Mouse (Mus musculus): Measurements from ENCODE around the gene Cacna1c. TPM values are rescaled to one million over a fixed set of nuclear protein-coding genes. Genes with fewer than 3 reads are reported as not detected.

Cacna1c gene
- polyA plus RNA-seq, 1 experiment = 1.0 TPM

DNA sequence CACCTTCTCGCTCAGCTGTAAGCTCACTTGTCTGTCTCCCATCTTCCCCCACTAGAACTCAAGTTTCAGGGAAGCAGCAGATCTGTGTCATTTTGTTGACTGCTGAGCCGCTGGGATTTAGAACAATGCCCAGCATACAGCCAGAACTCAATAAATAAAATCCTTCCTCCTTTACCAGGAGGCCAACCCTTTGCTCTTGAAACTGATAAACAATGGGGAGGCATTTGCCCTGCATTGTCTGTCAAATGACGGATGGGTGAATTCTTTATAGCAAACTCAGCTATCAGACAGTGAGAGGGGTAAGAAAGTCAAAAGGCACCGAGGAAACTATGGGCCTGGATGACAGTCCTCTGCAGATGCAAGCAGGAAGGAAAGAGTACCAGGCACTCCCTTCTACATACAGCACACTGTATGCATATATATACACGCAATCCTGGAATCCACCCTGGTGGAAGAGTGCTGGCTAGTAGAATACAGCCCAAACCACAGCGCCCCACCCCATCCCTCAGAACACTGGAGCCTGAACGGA is 187.5 kb downstream of the Cacna1c start:
- Histone ChIP-seq H3K4me3 (ENCODE audit: low read depth, low read length) (no peak overlapping the region), H3K9ac (ENCODE audit: low read depth, poor library complexity, severe bottlenecking) (no peak overlapping the region), H3K9me3 (replicated peaks; ENCODE audit: control insufficient read depth, insufficient read depth, low read length, poor library complexity, severe bottlenecking) (no peaks in the 10 kb centered on the region), H3K27me3 (ENCODE audit: control insufficient read depth, insufficient read depth, low read length, poor library complexity, severe bottlenecking) (no peaks in the 10 kb centered on the region), H3K27ac (ENCODE audit: insufficient read depth, low read length) (no peak overlapping the region), H3K36me3 (ENCODE audit: control insufficient read depth, insufficient read depth, low read length, poor library complexity, severe bottlenecking) (no peaks in the 10 kb centered on the region), H3K4me1 (ENCODE audit: control insufficient read depth, insufficient read depth, low read length) (no peaks in the 10 kb centered on the region)
- no peak for TF ChIP-seq POLR2A (IDR thresholded peaks at IDR 0.05; ENCODE audit: insufficient read depth, low read length)
- no peak for TF ChIP-seq CTCF (IDR thresholded peaks at IDR 0.05; ENCODE audit: low read depth, low read length)
- no peak for TF ChIP-seq EP300 (IDR thresholded peaks at IDR 0.05; ENCODE audit: insufficient read depth, low read depth, low read length)

DNA sequence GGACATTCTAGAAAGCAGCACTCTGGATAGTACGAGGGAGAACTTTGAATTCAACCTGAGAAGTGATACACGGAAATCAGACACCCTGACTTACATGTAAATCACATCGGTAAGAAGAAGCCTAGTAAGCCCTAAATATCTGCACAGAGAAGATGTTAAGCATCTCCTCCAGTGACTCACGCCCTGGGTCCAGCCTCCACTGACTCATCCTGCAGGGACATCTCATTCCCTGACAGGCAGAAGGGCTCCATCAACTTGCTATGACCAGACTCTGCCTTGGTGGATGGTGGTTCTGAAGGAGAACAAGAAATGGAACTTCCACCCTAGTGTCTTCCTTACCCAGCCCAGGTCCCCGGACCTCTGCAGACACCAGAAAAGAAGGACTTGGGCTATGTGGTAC is 191.6 kb downstream of the Cacna1c start:
- Histone ChIP-seq H3K4me3 (ENCODE audit: low read depth, low read length) (no peak overlapping the region), H3K9me3 (replicated peaks; ENCODE audit: control insufficient read depth, insufficient read depth, low read length, poor library complexity, severe bottlenecking) (no peaks in the 10 kb centered on the region), H3K27ac (ENCODE audit: insufficient read depth, low read length) (no peak overlapping the region), H3K27me3 (ENCODE audit: control insufficient read depth, insufficient read depth, low read length, poor library complexity, severe bottlenecking) (no peaks in the 10 kb centered on the region), H3K9ac (ENCODE audit: low read depth, poor library complexity, severe bottlenecking) (no peak overlapping the region), H3K4me1 (ENCODE audit: control insufficient read depth, insufficient read depth, low read length) (no peaks in the 10 kb centered on the region), H3K36me3 (ENCODE audit: control insufficient read depth, insufficient read depth, low read length, poor library complexity, severe bottlenecking) (no peaks in the 10 kb centered on the region)
- TF ChIP-seq CTCF (IDR thresholded peaks at IDR 0.05; ENCODE audit: low read depth, low read length) = no peak
- no peak for TF ChIP-seq POLR2A (IDR thresholded peaks at IDR 0.05; ENCODE audit: insufficient read depth, low read length)
- TF ChIP-seq EP300 (IDR thresholded peaks at IDR 0.05; ENCODE audit: insufficient read depth, low read depth, low read length) = no peak

DNA sequence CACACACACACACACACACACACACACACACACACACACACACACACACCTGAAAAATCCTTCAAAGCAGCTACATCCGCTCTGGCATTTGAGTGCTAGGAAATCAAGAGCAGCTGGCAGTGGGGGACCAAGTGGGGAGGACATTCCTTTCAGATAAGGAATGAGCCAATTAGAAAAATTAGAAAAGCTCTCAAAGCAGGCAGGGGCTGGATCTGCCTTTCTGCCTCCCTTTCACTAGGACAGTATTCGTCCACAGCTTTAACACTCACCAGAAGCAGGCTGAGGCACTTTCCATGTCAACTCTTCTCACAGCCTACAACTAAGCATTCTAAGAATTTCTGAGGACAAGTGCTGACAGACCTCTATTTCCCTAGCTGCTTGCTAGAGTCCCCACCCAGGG is 194.8 kb downstream of the Cacna1c start:
- H3K9me3 ChIP-seq (replicated peaks; ENCODE audit: control insufficient read depth, insufficient read depth, low read length, poor library complexity, severe bottlenecking) = no peaks in the 10 kb centered on the region
- H3K9ac ChIP-seq (ENCODE audit: low read depth, poor library complexity, severe bottlenecking) = no peak overlapping the region
- H3K4me1 ChIP-seq (ENCODE audit: control insufficient read depth, insufficient read depth, low read length) = no peaks in the 10 kb centered on the region
- H3K27ac ChIP-seq (ENCODE audit: insufficient read depth, low read length) = no peak overlapping the region
- H3K27me3 ChIP-seq (ENCODE audit: control insufficient read depth, insufficient read depth, low read length, poor library complexity, severe bottlenecking) = no peaks in the 10 kb centered on the region
- no peaks in the 10 kb centered on the region for H3K36me3 ChIP-seq (ENCODE audit: control insufficient read depth, insufficient read depth, low read length, poor library complexity, severe bottlenecking)
- H3K4me3 ChIP-seq (ENCODE audit: low read depth, low read length) = no peak overlapping the region
- TF ChIP-seq POLR2A (IDR thresholded peaks at IDR 0.05; ENCODE audit: insufficient read depth, low read length) = no peak
- no peak for TF ChIP-seq CTCF (IDR thresholded peaks at IDR 0.05; ENCODE audit: low read depth, low read length)
- TF ChIP-seq EP300 (IDR thresholded peaks at IDR 0.05; ENCODE audit: insufficient read depth, low read depth, low read length) = no peak

DNA sequence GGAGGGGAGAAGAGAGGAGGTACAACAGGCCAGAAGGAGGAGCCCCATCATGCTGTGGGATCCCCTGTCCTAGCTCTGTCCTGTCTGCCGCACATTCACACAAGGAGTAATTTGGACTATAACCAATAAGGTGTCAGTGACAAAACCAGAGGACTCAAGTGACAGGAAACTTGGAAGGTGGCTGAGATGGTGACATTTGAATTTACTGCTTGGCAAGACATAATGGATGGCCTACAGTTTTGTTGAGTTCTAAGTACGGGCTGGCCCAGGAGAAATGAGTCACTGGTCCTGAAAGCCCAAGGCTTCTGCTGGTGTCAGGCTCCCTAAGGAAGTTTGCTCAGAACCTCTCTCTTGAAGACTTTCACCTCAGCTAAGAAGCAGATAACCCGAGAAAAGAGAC is 196.0 kb downstream of the Cacna1c start:
- H3K36me3 ChIP-seq (ENCODE audit: control insufficient read depth, insufficient read depth, low read length, poor library complexity, severe bottlenecking) = no peaks in the 10 kb centered on the region
- H3K4me1 ChIP-seq (ENCODE audit: control insufficient read depth, insufficient read depth, low read length) = no peaks in the 10 kb centered on the region
- TF ChIP-seq POLR2A (IDR thresholded peaks at IDR 0.05; ENCODE audit: insufficient read depth, low read length) (no peak), EP300 (IDR thresholded peaks at IDR 0.05; ENCODE audit: insufficient read depth, low read depth, low read length) (no peak), CTCF (IDR thresholded peaks at IDR 0.05; ENCODE audit: low read depth, low read length) (no peak)
- H3K9ac ChIP-seq (ENCODE audit: low read depth, poor library complexity, severe bottlenecking) = no peak overlapping the region
- no peak overlapping the region for H3K27ac ChIP-seq (ENCODE audit: insufficient read depth, low read length)
- no peaks in the 10 kb centered on the region for H3K9me3 ChIP-seq (replicated peaks; ENCODE audit: control insufficient read depth, insufficient read depth, low read length, poor library complexity, severe bottlenecking)
- H3K4me3 ChIP-seq (ENCODE audit: low read depth, low read length) = no peak overlapping the region
- no peaks in the 10 kb centered on the region for H3K27me3 ChIP-seq (ENCODE audit: control insufficient read depth, insufficient read depth, low read length, poor library complexity, severe bottlenecking)

DNA sequence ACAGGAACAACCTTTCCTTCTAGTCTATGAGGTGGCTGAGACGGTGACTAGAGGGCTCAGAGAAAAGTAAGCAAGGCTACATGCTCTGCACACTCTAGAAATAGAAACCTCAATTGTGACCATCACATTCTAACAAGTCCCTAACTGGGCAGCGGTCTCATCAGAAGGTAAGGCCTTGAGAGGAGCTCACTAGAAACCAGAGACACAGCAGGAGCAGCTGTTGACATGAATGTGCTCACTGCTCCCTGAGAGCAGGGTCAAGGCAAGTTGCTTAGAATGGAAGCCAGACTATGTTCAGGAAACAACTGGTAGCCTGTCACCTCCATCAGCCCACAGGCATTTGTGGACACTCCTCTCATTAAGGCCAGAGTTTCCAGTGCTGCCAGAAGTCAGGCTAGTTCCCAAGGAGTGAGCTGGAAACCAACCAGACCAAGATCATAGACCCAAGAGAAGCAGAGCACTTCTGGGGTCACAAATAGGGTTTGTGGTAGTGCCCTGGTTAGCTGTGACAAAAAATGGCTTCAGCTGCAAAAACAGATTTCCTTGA is 196.8 kb downstream of the Cacna1c start:
- H3K27me3 ChIP-seq (ENCODE audit: control insufficient read depth, insufficient read depth, low read length, poor library complexity, severe bottlenecking) = no peaks in the 10 kb centered on the region
- no peaks in the 10 kb centered on the region for H3K36me3 ChIP-seq (ENCODE audit: control insufficient read depth, insufficient read depth, low read length, poor library complexity, severe bottlenecking)
- no peak overlapping the region for H3K4me3 ChIP-seq (ENCODE audit: low read depth, low read length)
- no peaks in the 10 kb centered on the region for H3K9me3 ChIP-seq (replicated peaks; ENCODE audit: control insufficient read depth, insufficient read depth, low read length, poor library complexity, severe bottlenecking)
- H3K27ac ChIP-seq (ENCODE audit: insufficient read depth, low read length) = no peak overlapping the region
- no peaks in the 10 kb centered on the region for H3K4me1 ChIP-seq (ENCODE audit: control insufficient read depth, insufficient read depth, low read length)
- H3K9ac ChIP-seq (ENCODE audit: low read depth, poor library complexity, severe bottlenecking) = no peak overlapping the region
- no peak for TF ChIP-seq POLR2A (IDR thresholded peaks at IDR 0.05; ENCODE audit: insufficient read depth, low read length)
- TF ChIP-seq CTCF (IDR thresholded peaks at IDR 0.05; ENCODE audit: low read depth, low read length) = no peak
- no peak for TF ChIP-seq EP300 (IDR thresholded peaks at IDR 0.05; ENCODE audit: insufficient read depth, low read depth, low read length)

DNA sequence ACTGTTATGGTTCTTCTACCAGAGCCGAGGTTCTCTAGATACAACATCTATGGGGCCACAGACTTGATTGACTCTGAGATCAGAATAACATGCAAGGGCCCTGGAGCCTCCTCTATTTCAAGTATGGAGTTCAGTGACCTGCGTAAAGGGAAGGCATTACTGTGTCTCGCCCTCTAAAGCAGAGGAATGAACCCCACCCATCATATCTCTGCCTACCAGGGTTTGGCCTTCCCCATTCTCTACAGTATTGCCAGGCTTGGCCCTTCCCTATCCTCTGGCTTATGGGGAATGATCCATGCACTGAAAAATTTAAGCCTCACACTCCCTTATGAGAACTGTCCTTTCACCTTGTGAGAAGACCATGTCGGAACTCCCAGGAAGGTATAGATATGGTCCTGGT is 198.8 kb downstream of the Cacna1c start:
- no peak for TF ChIP-seq CTCF (IDR thresholded peaks at IDR 0.05; ENCODE audit: low read depth, low read length)
- TF ChIP-seq EP300 (IDR thresholded peaks at IDR 0.05; ENCODE audit: insufficient read depth, low read depth, low read length) = no peak
- no peak for TF ChIP-seq POLR2A (IDR thresholded peaks at IDR 0.05; ENCODE audit: insufficient read depth, low read length)
- H3K4me1 ChIP-seq (ENCODE audit: control insufficient read depth, insufficient read depth, low read length) = no peaks in the 10 kb centered on the region
- H3K9me3 ChIP-seq (replicated peaks; ENCODE audit: control insufficient read depth, insufficient read depth, low read length, poor library complexity, severe bottlenecking) = no peaks in the 10 kb centered on the region
- H3K27me3 ChIP-seq (ENCODE audit: control insufficient read depth, insufficient read depth, low read length, poor library complexity, severe bottlenecking) = no peaks in the 10 kb centered on the region
- H3K4me3 ChIP-seq (ENCODE audit: low read depth, low read length) = no peak overlapping the region
- H3K36me3 ChIP-seq (ENCODE audit: control insufficient read depth, insufficient read depth, low read length, poor library complexity, severe bottlenecking) = no peaks in the 10 kb centered on the region
- no peak overlapping the region for H3K9ac ChIP-seq (ENCODE audit: low read depth, poor library complexity, severe bottlenecking)
- H3K27ac ChIP-seq (ENCODE audit: insufficient read depth, low read length) = no peak overlapping the region

All from ES-Bruce4 (cell line).